Mouse (Mus musculus): ENCODE results near the gene Spryd7. TPM values are rescaled to one million over a fixed set of nuclear protein-coding genes. Genes with fewer than 3 reads are reported as not detected.
A peak's percentile ranks its signal among the peaks of the same experiment; 100 is the strongest.
"Not testable (repeated sequence)": the region's sequence is repeated elsewhere in the genome, so short reads cannot be mapped to it uniquely, and the experiment has no call there.

The Spryd7 gene
- polyA plus RNA-seq (2015; fragmentation: Nextera tagmentation; extraction: Ambion mirVana) = 20.0 and 23.3 TPM in 2 replicates

GRCm38 (mm10) chr14:61556289-61557147, at the start of gene Spryd7:
TSS of gene Spryd7 (minus strand) at chr14:61556886.
- ATAC-seq (ENCODE audit: low FRiP score, low read depth) = peak; percentile 98
- Histone ChIP-seq H3K27ac (peak within 1 kb of the TSS; percentile 72), H3K4me2 (replicated peaks) (peak within 1 kb of the TSS; percentile 88), H3K36me3 (no peaks in the 10 kb centered on the region), H3K4me3 (peak within 1 kb of the TSS; percentile 71), H3K27me3 (peaks cover 4% of the 10 kb centered on the region; the same call in 1 of the 2 replicates), H3K9me3 (no peaks in the 10 kb centered on the region), H3K9ac (peak within 1 kb of the TSS; percentile 78), H3K4me1 (no peaks in the 10 kb centered on the region)
- under 1% methylated on average over 70 of the region's 72 CpGs for WGBS

GRCm38 (mm10) chr14:61606088-61606487, 49.4 kb upstream of the Spryd7 start:
- not testable (repeated sequence) for H3K4me1 ChIP-seq; H3K9me3 ChIP-seq; ATAC-seq (ENCODE audit: low FRiP score, low read depth); H3K27ac ChIP-seq; H3K27me3 ChIP-seq; H3K9ac ChIP-seq; H3K4me2 ChIP-seq (replicated peaks); H3K4me3 ChIP-seq
- WGBS = 87% methylated on average over 2 of the region's 2 CpGs
- H3K36me3 ChIP-seq = peaks cover 46% of the 10 kb centered on the region

GRCm38 (mm10) chr14:61604081-61604480, 47.4 kb upstream of the Spryd7 start:
- WGBS = 88% methylated on average over 3 of the region's 3 CpGs
- H3K9me3 ChIP-seq = no peaks in the 10 kb centered on the region
- H3K27me3 ChIP-seq = no peaks in the 10 kb centered on the region
- H3K4me1 ChIP-seq = peaks cover 20% of the 10 kb centered on the region
- no peak overlapping the region for H3K9ac ChIP-seq
- peaks cover 46% of the 10 kb centered on the region for H3K36me3 ChIP-seq
- H3K27ac ChIP-seq = no peak overlapping the region
- no peak for ATAC-seq (ENCODE audit: low FRiP score, low read depth)
- H3K4me3 ChIP-seq = no peak overlapping the region
- H3K4me2 ChIP-seq (replicated peaks) = no peak overlapping the region

GRCm38 (mm10) chr14:61603069-61603755, 46.5 kb upstream of the Spryd7 start:
- 87% methylated on average over 8 of the region's 8 CpGs for WGBS
- H3K9ac ChIP-seq = no peak overlapping the region
- H3K27me3 ChIP-seq = no peaks in the 10 kb centered on the region
- H3K36me3 ChIP-seq = peaks cover 46% of the 10 kb centered on the region
- no peak for ATAC-seq (ENCODE audit: low FRiP score, low read depth)
- H3K9me3 ChIP-seq = no peaks in the 10 kb centered on the region
- no peak overlapping the region for H3K4me2 ChIP-seq (replicated peaks)
- H3K4me3 ChIP-seq = no peak overlapping the region
- no peak overlapping the region for H3K27ac ChIP-seq
- H3K4me1 ChIP-seq = peaks cover 20% of the 10 kb centered on the region

GRCm38 (mm10) chr14:61601348-61601747, 44.7 kb upstream of the Spryd7 start:
- ATAC-seq (ENCODE audit: low FRiP score, low read depth) = no peak
- 86% methylated on average over 9 of the region's 9 CpGs for WGBS
- Histone ChIP-seq H3K27me3 (no peaks in the 10 kb centered on the region), H3K4me1 (peaks cover 20% of the 10 kb centered on the region), H3K27ac (no peak overlapping the region), H3K9me3 (no peaks in the 10 kb centered on the region), H3K36me3 (peaks cover 38% of the 10 kb centered on the region), H3K4me3 (peak overlapping the region; percentile 10; the same call in 1 of the 2 replicates), H3K4me2 (replicated peaks) (peak overlapping the region; percentile 59), H3K9ac (no peak overlapping the region)

GRCm38 (mm10) chr14:61599057-61599806, 42.5 kb upstream of the Spryd7 start:
- peak overlapping the region; percentile 58 for H3K4me3 ChIP-seq
- no peaks in the 10 kb centered on the region for H3K9me3 ChIP-seq
- peak overlapping the region; percentile 75 for H3K27ac ChIP-seq
- WGBS = 5% methylated on average over 44 of the region's 44 CpGs
- no peaks in the 10 kb centered on the region for H3K27me3 ChIP-seq
- H3K9ac ChIP-seq = peak overlapping the region; percentile 77
- peak; percentile 96 for ATAC-seq (ENCODE audit: low FRiP score, low read depth)
- peak overlapping the region; percentile 59 for H3K4me2 ChIP-seq (replicated peaks)
- peaks cover 20% of the 10 kb centered on the region for H3K4me1 ChIP-seq
- H3K36me3 ChIP-seq = peaks cover 20% of the 10 kb centered on the region

DNA sequence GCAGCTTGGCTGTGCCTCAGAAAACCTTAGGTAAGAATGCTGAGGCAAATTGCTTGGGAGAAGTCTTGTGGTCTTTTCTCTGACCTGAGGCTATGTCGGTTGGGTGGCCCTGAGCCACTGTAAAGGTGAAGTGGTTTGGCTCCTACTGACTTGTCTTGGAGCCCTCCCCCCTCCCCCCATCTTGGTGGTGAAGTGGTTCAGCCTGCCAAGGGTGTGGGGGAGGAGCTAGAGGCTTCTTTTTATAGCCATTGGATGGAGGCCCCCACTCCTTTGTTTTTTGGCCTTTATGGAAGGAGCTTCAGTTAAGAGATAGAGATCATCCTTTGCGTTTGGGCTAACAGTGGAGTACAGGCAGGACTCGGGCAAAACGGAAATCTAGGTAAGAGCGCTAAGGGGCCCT, 41.3 kb upstream of the Spryd7 start, which contains the start of gene Trim13:
Gene Trim13 (plus strand): TSS at position 280 of the 400 bp plus-strand sequence.
- no peak for ATAC-seq (ENCODE audit: low FRiP score, low read depth)
- H3K27ac ChIP-seq = no peak within 1 kb of the TSS
- H3K9me3 ChIP-seq = no peaks in the 10 kb centered on the region

DNA sequence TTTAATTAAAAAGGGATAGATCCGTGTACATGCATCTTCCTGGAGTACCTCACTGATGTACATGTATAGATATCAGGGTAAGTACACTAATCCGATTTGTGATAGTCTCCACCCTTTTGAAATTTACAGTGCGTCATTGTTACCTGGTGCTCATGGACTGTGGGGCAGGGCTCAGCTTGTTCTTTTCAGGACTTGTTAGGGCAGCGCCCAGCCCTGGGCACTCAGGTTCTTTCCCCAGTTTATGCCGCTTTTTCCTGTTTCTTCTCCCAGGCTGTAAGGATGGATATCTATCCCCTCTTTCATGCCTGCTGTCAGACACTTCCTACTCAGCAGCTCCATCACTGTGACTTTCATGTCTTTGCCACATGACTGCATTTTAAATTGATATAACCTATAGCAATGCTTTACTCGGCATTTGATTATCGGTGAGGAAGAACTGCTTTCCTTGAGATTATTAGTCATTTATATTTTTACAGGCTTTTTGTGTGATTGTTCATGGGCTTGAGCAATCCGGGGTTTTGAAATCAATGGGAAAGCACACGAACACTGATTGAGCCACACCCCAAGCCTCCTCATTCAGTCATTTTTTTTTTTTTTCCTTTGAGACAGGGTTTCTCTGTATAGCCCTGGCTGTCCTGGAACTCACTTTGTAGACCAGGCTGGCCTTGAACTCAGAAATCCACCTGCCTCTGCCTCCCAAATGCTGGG, 40.2 kb upstream of the Spryd7 start:
- H3K4me2 ChIP-seq (replicated peaks) = no peak overlapping the region
- no peaks in the 10 kb centered on the region for H3K9me3 ChIP-seq
- H3K27me3 ChIP-seq = no peaks in the 10 kb centered on the region
- peaks cover 6% of the 10 kb centered on the region for H3K36me3 ChIP-seq
- ATAC-seq (ENCODE audit: low FRiP score, low read depth) = no peak
- no peak overlapping the region for H3K4me3 ChIP-seq
- no peak overlapping the region for H3K27ac ChIP-seq
- WGBS = 84% methylated on average over 9 of the region's 9 CpGs
- H3K4me1 ChIP-seq = peaks cover 18% of the 10 kb centered on the region
- no peak overlapping the region for H3K9ac ChIP-seq

More for the DNA sequence above, 41.3 kb upstream of the Spryd7 start, which contains the start of gene Trim13:
- Histone ChIP-seq H3K36me3 (peaks cover 7% of the 10 kb centered on the region), H3K4me2 (replicated peaks) (peak within 1 kb of the TSS; percentile 59), H3K9ac (no peak within 1 kb of the TSS; the same call in 1 of the 2 replicates), H3K4me1 (peaks cover 20% of the 10 kb centered on the region), H3K4me3 (peak within 1 kb of the TSS; percentile 58), H3K27me3 (no peaks in the 10 kb centered on the region)
- WGBS = 50% methylated on average over 5 of the region's 5 CpGs

DNA sequence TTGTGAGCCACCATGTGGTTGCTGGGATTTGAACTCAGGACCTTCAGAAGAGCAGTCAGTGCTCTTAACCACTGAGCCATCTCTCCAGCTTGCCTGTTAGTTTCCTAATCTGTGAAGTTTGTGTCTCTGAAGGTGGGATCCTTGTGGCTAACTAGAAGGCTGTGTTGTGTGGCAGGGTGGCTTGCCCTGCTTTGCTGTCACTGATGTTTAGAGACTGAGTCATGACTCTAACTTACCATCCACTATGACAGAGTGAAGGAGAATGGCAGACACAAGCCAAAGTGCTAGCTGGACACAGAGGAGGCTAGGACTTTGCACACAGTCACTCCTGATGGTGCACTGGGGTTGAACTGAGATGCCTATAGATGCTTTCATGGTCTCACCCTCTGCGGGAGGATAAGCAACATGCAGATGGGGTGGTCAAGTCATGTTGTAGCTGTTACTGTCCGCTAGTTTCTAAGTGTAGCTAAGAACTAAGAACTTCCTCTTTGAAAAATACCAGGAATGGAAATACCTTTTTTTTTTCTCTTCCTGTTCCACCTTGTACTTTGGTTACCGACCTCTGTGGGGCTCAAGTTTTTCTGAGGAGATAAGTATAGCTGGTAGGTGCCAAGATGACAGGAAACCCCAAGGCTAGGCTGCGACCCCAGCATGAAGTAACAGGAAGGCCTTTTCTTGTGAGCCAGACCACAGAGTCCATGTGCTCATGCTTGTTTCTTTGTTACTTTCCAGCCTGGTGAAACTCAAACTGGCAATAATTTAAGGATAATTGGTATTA, 32.8 kb upstream of the Spryd7 start:
- Histone ChIP-seq H3K36me3 (no peaks in the 10 kb centered on the region), H3K27me3 (no peaks in the 10 kb centered on the region), H3K27ac (no peak overlapping the region), H3K4me2 (replicated peaks) (no peak overlapping the region), H3K9me3 (no peaks in the 10 kb centered on the region), H3K4me3 (no peak overlapping the region), H3K4me1 (no peaks in the 10 kb centered on the region), H3K9ac (no peak overlapping the region)
- ATAC-seq (ENCODE audit: low FRiP score, low read depth) = no peak
- WGBS = 78% methylated on average over 4 of the region's 4 CpGs

GRCm38 (mm10) chr14:61575941-61576340, 19.3 kb upstream of the Spryd7 start:
- 82% methylated on average over 8 of the region's 8 CpGs for WGBS
- Histone ChIP-seq H3K36me3 (no peaks in the 10 kb centered on the region), H3K4me3 (no peak overlapping the region), H3K4me1 (no peaks in the 10 kb centered on the region), H3K4me2 (replicated peaks) (no peak overlapping the region), H3K9me3 (no peaks in the 10 kb centered on the region), H3K27ac (no peak overlapping the region), H3K9ac (no peak overlapping the region), H3K27me3 (no peaks in the 10 kb centered on the region)
- ATAC-seq (ENCODE audit: low FRiP score, low read depth) = no peak

DNA sequence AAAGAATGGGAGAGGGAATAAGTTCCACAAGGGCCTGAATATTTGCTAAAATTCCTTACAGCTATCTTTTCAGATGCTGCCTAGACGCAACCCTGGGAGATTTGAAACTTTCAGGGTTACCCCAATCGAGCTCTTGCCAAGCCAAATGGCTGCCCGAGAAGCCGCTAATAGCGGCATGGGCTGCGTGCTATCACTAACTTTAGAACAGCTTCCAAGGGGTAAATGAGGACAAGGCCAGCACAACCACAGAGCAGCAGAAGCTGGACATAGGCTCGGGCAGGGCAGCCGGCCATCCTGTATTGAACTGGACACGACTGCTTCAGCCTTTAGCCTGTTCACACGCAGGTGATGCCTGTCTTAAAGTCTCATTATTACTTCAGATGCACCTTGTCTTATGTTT, 18.4 kb upstream of the Spryd7 start:
- Histone ChIP-seq H3K4me1 (no peaks in the 10 kb centered on the region), H3K27ac (no peak overlapping the region), H3K4me3 (no peak overlapping the region), H3K9me3 (no peaks in the 10 kb centered on the region), H3K27me3 (no peaks in the 10 kb centered on the region), H3K9ac (no peak overlapping the region), H3K36me3 (no peaks in the 10 kb centered on the region), H3K4me2 (replicated peaks) (no peak overlapping the region)
- no peak for ATAC-seq (ENCODE audit: low FRiP score, low read depth)
- 89% methylated on average over 10 of the region's 10 CpGs for WGBS

Measured in limb, embryonic 13.5 days (tissue).